Mouse (Mus musculus) limb, embryonic 12.5 days (tissue): ENCODE measurements around the gene Skor1. TPM values are rescaled to one million over a fixed set of nuclear protein-coding genes. Genes with fewer than 3 reads are reported as not detected.

Source experiments
- ATAC-seq: fragments of 200-750 bp; cut with Nextera tagmentation; 2 replicates; pipeline ENCODE4 v1.8.0; 2017; ENCODE audit warnings: low read depth, moderate TSS enrichment; ENCODE audit not compliant: insufficient number of reproducible peaks, insufficient read depth, low FRiP score, low TSS enrichment
- H3K27ac ChIP-seq: fragments of 300-500 bp; sonication (generic); 2 replicates; pipeline ENCODE4 v1.5.1; 2016; ENCODE audit warnings: mild to moderate bottlenecking, moderate library complexity
- H3K27me3 ChIP-seq: fragments of 300-500 bp; sonication (generic); 2 replicates; pipeline ENCODE4 v1.6.1; 2016; ENCODE audit warnings: mild to moderate bottlenecking, moderate library complexity
- H3K36me3 ChIP-seq: fragments of 300-500 bp; sonication (generic); 2 replicates; pipeline ENCODE4 v1.6.1; 2016; ENCODE audit warnings: mild to moderate bottlenecking, moderate library complexity
- H3K4me1 ChIP-seq: fragments of 300-500 bp; sonication (generic); replicated peaks from 2 replicates; pipeline ENCODE4 v1.6.1; 2016
- H3K4me2 ChIP-seq: fragments of 300-500 bp; sonication (generic); 2 replicates; pipeline ENCODE4 v1.6.1; 2016; ENCODE audit warnings: mild to moderate bottlenecking, moderate library complexity
- H3K4me3 ChIP-seq: fragments of 300-500 bp; sonication (generic); replicated peaks from 2 replicates; pipeline ENCODE4 v1.5.1; 2016; ENCODE audit warnings: mild to moderate bottlenecking
- H3K9ac ChIP-seq: fragments of 300-500 bp; sonication (generic); replicated peaks from 2 replicates; pipeline ENCODE4 v1.6.1; 2016; ENCODE audit warnings: mild to moderate bottlenecking, moderate library complexity
- H3K9me3 ChIP-seq: fragments of 300-500 bp; sonication (generic); 2 replicates; pipeline ENCODE4 v1.6.1; 2016; ENCODE audit warnings: mild to moderate bottlenecking, moderate library complexity
- WGBS: fragments of 180-500 bp; shearing (Covaris S2); methylation state at CpG from one replicate; pipeline ENCODE4 v1.1.7; 2016; 5-methylcytosine and 5-hydroxymethylcytosine counted together
- polyA plus RNA-seq: library from polyadenylated mRNA; unstranded; fragments of >200 nt; fragmentation: Nextera tagmentation; extraction: Ambion mirVana; gene quantifications from 2 replicates; pipeline ENCODE4 v1.2.1, GENCODE M21; 2016

Skor1 gene
- polyA plus RNA-seq, 1 experiment from 2014 or later = 0.11 TPM

DNA sequence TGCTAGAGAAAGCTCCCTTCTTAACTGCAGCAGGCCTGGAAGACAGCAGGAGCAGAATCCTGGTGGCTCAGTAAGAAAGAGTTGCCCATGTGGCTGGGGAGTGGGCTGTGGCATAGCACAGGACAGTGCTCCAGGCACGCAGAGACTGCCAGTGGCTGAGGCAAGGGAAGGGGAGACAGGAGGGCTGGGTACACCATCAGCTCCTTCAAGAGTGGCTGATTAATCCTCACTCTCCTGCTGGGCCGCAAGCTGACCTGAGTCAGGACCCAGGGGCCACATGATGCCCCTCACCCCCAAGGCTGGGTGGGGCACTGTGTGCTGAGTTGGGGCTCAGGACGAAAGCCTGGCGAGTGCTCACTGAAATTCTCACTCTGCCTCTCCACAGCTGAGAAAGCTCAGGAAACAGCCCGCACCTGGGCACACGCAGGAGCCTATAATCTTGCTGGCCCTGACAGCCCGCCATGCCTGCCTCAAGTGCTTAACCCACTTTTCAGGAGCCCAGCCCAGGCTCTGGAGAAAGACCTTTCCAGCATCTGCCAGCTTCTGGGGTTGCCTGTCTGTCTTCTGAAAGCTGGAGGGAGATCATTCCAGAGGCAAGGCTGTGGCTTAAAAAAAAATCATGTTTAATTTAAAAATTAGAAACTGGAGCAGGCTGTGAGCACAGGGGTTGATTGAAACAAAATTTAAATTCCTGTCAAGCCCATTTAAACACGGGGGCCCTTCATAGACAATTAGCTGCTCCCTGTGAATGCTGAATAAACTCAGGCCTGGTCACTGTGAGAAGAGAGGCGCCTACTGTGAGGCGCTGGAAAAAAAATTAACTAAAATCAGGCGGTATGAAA, 32.8 kb upstream of the Skor1 start:
- peaks cover 10% of the 10 kb centered on the region for H3K27me3 ChIP-seq
- ATAC-seq = 0 out of 2 replicates have a peak, but pooled peaks have one; percentile 37
- H3K9me3 ChIP-seq = no peaks in the 10 kb centered on the region
- H3K4me1 ChIP-seq = peaks cover 36% of the 10 kb centered on the region
- H3K27ac ChIP-seq = 0 out of 2 replicates have a peak overlapping the region, but pooled peaks have one; percentile 17
- H3K4me2 ChIP-seq = no peak overlapping the region
- no peak overlapping the region for H3K9ac ChIP-seq
- no peak overlapping the region for H3K4me3 ChIP-seq
- peaks cover 18% of the 10 kb centered on the region for H3K36me3 ChIP-seq
- WGBS = 35% methylated on average over 11 of the region's 11 CpGs

- Histone ChIP-seq H3K4me1 (peaks cover 22% of the 10 kb centered on the region), H3K27me3 (no peaks in the 10 kb centered on the region; the same call in 1 of the 2 replicates), H3K4me2 (no peak overlapping the region), H3K36me3 (peaks cover 23% of the 10 kb centered on the region), H3K27ac (no peak overlapping the region), H3K9me3 (no peaks in the 10 kb centered on the region), H3K9ac (no peak overlapping the region), H3K4me3 (no peak overlapping the region)
- 74% methylated on average over 8 of the region's 8 CpGs for WGBS
- no peak for ATAC-seq
These were observed 29.5 kb upstream of the Skor1 start for GRCm38 (mm10) chr9:63178296-63178695.

- H3K27ac ChIP-seq = no peak overlapping the region
- 88% methylated on average over 8 of the region's 8 CpGs for WGBS
- no peak for ATAC-seq
- H3K4me3 ChIP-seq = no peak overlapping the region
- H3K4me1 ChIP-seq = no peaks in the 10 kb centered on the region
- peaks cover 16% of the 10 kb centered on the region for H3K36me3 ChIP-seq
- 0 out of 2 replicates have a peak, but pooled peaks cover 1% of the 10 kb centered on the region for H3K9me3 ChIP-seq
- no peaks in the 10 kb centered on the region for H3K27me3 ChIP-seq
- no peak overlapping the region for H3K4me2 ChIP-seq
- H3K9ac ChIP-seq = no peak overlapping the region
These were observed 25.4 kb upstream of the Skor1 start for GRCm38 (mm10) chr9:63174001-63174721.

DNA sequence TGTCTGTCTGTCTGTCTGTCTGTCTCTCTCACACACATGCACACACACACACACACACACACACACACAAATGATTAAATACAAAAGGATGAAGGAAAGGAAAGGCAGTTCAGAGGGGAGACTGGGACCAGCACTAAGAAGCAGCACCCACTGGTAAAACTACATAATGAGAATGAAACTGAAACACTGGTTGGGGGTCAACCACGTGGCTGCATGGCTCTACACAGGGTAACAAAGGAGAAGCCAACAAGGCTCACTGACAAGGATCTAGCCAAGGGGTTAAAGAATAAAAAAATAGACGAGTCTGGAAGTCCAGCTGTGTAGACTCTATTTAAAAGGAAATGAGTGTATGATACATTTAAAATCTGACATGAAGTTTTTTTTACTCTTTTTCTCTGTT, 23.2 kb upstream of the Skor1 start:
- WGBS = 57% methylated on average over 2 of the region's 2 CpGs
- no peak overlapping the region for H3K4me3 ChIP-seq
- no peaks in the 10 kb centered on the region for H3K27me3 ChIP-seq
- H3K36me3 ChIP-seq = peaks cover 16% of the 10 kb centered on the region
- H3K4me2 ChIP-seq = no peak overlapping the region
- H3K27ac ChIP-seq = no peak overlapping the region
- H3K4me1 ChIP-seq = no peaks in the 10 kb centered on the region
- no peak for ATAC-seq
- 0 out of 2 replicates have a peak, but pooled peaks cover 3% of the 10 kb centered on the region for H3K9me3 ChIP-seq
- no peak overlapping the region for H3K9ac ChIP-seq

- no peaks in the 10 kb centered on the region for H3K27me3 ChIP-seq
- 87% methylated on average over 1 of the region's 1 CpGs for WGBS
These were observed 20.4 kb upstream of the Skor1 start for GRCm38 (mm10) chr9:63169127-63169526.

GRCm38 (mm10) chr9:63165070-63165469, 16.3 kb upstream of the Skor1 start:
- 0 out of 2 replicates have a peak, but pooled peaks cover 3% of the 10 kb centered on the region for H3K9me3 ChIP-seq
- H3K4me3 ChIP-seq = no peak overlapping the region
- peaks cover 37% of the 10 kb centered on the region for H3K36me3 ChIP-seq
- 0 out of 2 replicates have a peak, but pooled peaks cover 5% of the 10 kb centered on the region for H3K4me1 ChIP-seq
- ATAC-seq = no peak
- no peak overlapping the region for H3K4me2 ChIP-seq
- no peak overlapping the region for H3K27ac ChIP-seq
- H3K9ac ChIP-seq = no peak overlapping the region
- 36% methylated on average over 9 of the region's 9 CpGs for WGBS
- 0 out of 2 replicates have a peak, but pooled peaks cover 2% of the 10 kb centered on the region for H3K27me3 ChIP-seq

More at GRCm38 (mm10) chr9:63169127-63169526, 20.4 kb upstream of the Skor1 start:
- H3K9me3 ChIP-seq = 0 out of 2 replicates have a peak, but pooled peaks cover 3% of the 10 kb centered on the region
- no peak overlapping the region for H3K27ac ChIP-seq
- H3K36me3 ChIP-seq = peaks cover 11% of the 10 kb centered on the region
- no peak overlapping the region for H3K4me2 ChIP-seq
- H3K4me3 ChIP-seq = no peak overlapping the region
- ATAC-seq = no peak
- H3K4me1 ChIP-seq = 0 out of 2 replicates have a peak, but pooled peaks cover 5% of the 10 kb centered on the region
- H3K9ac ChIP-seq = no peak overlapping the region

GRCm38 (mm10) chr9:63163756-63164155, 15.0 kb upstream of the Skor1 start:
- H3K27ac ChIP-seq = no peak overlapping the region
- no peaks in the 10 kb centered on the region for H3K9me3 ChIP-seq
- no peak overlapping the region for H3K4me2 ChIP-seq
- H3K4me1 ChIP-seq = 0 out of 2 replicates have a peak, but pooled peaks cover 5% of the 10 kb centered on the region
- no peak overlapping the region for H3K4me3 ChIP-seq
- WGBS = 64% methylated on average over 8 of the region's 8 CpGs
- no peak for ATAC-seq
- H3K36me3 ChIP-seq = peaks cover 29% of the 10 kb centered on the region
- H3K9ac ChIP-seq = no peak overlapping the region
- H3K27me3 ChIP-seq = peaks cover 15% of the 10 kb centered on the region

DNA sequence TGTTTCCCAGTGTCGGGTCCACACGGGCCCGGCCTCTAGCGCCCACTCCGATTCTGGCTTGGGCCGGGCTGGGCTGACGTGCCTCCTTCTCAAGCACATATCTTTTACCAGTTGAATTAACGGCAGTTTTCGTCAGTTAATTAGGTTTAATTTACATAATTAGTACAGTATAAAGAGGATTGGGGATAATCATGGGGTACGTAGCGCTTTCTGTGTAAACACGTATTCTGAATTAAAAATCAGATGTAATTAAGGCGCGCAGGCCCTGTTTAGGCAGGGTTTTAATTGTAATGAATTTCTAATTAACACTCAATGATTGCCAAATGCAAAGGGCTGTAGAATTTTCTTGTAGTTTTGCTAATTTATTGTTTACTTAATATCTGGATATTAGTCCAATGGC, 3.2 kb upstream of the Skor1 start:
- no peak for ATAC-seq
- Histone ChIP-seq H3K36me3 (no peaks in the 10 kb centered on the region), H3K4me3 (no peak overlapping the region), H3K9ac (no peak overlapping the region), H3K27me3 (peaks cover 90% of the 10 kb centered on the region), H3K4me1 (peaks cover 21% of the 10 kb centered on the region), H3K4me2 (no peak overlapping the region), H3K27ac (no peak overlapping the region), H3K9me3 (peaks cover 7% of the 10 kb centered on the region; the same call in 1 of the 2 replicates)
- WGBS = 27% methylated on average over 14 of the region's 14 CpGs

GRCm38 (mm10) chr9:63151072-63151870, 2.5 kb upstream of the Skor1 start:
- ATAC-seq = no peak
- 1% methylated on average over 20 of the region's 20 CpGs for WGBS
- Histone ChIP-seq H3K36me3 (no peaks in the 10 kb centered on the region), H3K9ac (no peak overlapping the region), H3K9me3 (peaks cover 7% of the 10 kb centered on the region; the same call in 1 of the 2 replicates), H3K4me1 (peaks cover 28% of the 10 kb centered on the region), H3K4me3 (no peak overlapping the region), H3K4me2 (no peak overlapping the region), H3K27me3 (peaks cover 94% of the 10 kb centered on the region), H3K27ac (no peak overlapping the region)

- H3K9ac ChIP-seq = no peak overlapping the region
- H3K4me3 ChIP-seq = no peak overlapping the region
- ATAC-seq = no peak
- WGBS = 3% methylated on average over 27 of the region's 27 CpGs
- no peaks in the 10 kb centered on the region for H3K36me3 ChIP-seq
- peaks cover 7% of the 10 kb centered on the region; the same call in 1 of the 2 replicates for H3K9me3 ChIP-seq
- H3K4me2 ChIP-seq = no peak overlapping the region
- peaks cover 95% of the 10 kb centered on the region for H3K27me3 ChIP-seq
- H3K4me1 ChIP-seq = peaks cover 38% of the 10 kb centered on the region
- no peak overlapping the region for H3K27ac ChIP-seq
These were observed 1.5 kb upstream of the Skor1 start for GRCm38 (mm10) chr9:63150086-63150800.
